Mouse (Mus musculus) spleen, adult 2 months (tissue): Measurements from ENCODE around the gene Ms4a8a.

Experiments
- CTCF ChIP-seq: fragments of 200-500 bp; IDR thresholded peaks from 2 replicates; pipeline ENCODE4 v1.5.1; 2011; ENCODE audit warnings: mild to moderate bottlenecking, inconsistent platforms; ENCODE audit not compliant: insufficient read depth, insufficient read length, insufficient replicate concordance; ENCODE audit errors: extremely low read depth
- POLR2A ChIP-seq: fragments of 200-500 bp; IDR thresholded peaks from 2 replicates; pipeline ENCODE4 v1.6.1; 2011; ENCODE audit warnings: low read depth, low read length, inconsistent platforms

- TF ChIP-seq POLR2A (no peak), CTCF (no peak)
Measured at GRCm38 (mm10) chr19:11050286-11050685, 30.6 kb downstream of the Ms4a8a start.
